Mouse (Mus musculus): ENCODE results near the gene Nsdhl. TPM values are rescaled to one million over a fixed set of nuclear protein-coding genes. Genes with fewer than 3 reads are reported as not detected.

The Nsdhl gene
- polyA plus RNA-seq, 1 experiment from 2014 or later = 16.2 TPM

GRCm38 (mm10) chrX:73005678-73006077 is 87.3 kb downstream of the Nsdhl start:
- H3K27ac ChIP-seq (replicated peaks) = no peak overlapping the region
- no peak for ATAC-seq (ENCODE audit: extremely low read depth, insufficient number of reproducible peaks, low FRiP score, low TSS enrichment)
- peaks cover 2% of the 10 kb centered on the region for H3K27me3 ChIP-seq (replicated peaks)
- no peaks in the 10 kb centered on the region for H3K9me3 ChIP-seq
- H3K4me3 ChIP-seq = no peak overlapping the region
- no peaks in the 10 kb centered on the region for H3K36me3 ChIP-seq
- 47% methylated on average over 4 of the region's 4 CpGs for WGBS
- no peak overlapping the region for H3K4me2 ChIP-seq
- no peak overlapping the region for H3K9ac ChIP-seq
- H3K4me1 ChIP-seq = no peaks in the 10 kb centered on the region

GRCm38 (mm10) chrX:73007597-73008479 is 89.5 kb downstream of the Nsdhl start:
- 11% methylated on average over 23 of the region's 27 CpGs for WGBS

More at GRCm38 (mm10) chrX:73007597-73008479, 89.5 kb downstream of the Nsdhl start:
- H3K27me3 ChIP-seq (replicated peaks) = peaks cover 2% of the 10 kb centered on the region; the same call in 1 of the 2 replicates
- no peaks in the 10 kb centered on the region for H3K4me1 ChIP-seq
- H3K9me3 ChIP-seq = no peaks in the 10 kb centered on the region
- no peaks in the 10 kb centered on the region for H3K36me3 ChIP-seq
- peak overlapping the region; percentile 61 for H3K9ac ChIP-seq
- H3K27ac ChIP-seq (replicated peaks) = peak overlapping the region; percentile 67
- peak overlapping the region; percentile 49 for H3K4me3 ChIP-seq
- ATAC-seq (ENCODE audit: extremely low read depth, insufficient number of reproducible peaks, low FRiP score, low TSS enrichment) = peak; percentile 95
- peak overlapping the region; percentile 64 for H3K4me2 ChIP-seq

MicroRNAs within 50 kb of the gene (microRNA counts, 519-probe panel; counts per million panel counts)
- 209 counts per million, percentile 61 among the panel's probes with 10 or more counts for microRNA mmu-miR-2137

Small RNA genes lying within 50 kb of the gene (microRNA-seq; reads per million reads assigned to microRNA genes)
- 0.82 reads per million for gene Mir2137

Other genes with a start within 250 kb of the Nsdhl start
- 0.04 and 0.08 TPM in 2 replicates for gene Gabrq, start 93.4 kb upstream of the Nsdhl start, polyA plus RNA-seq (2015; fragmentation: Nextera tagmentation; extraction: Ambion mirVana)
- 48.3 and 52.2 TPM in 2 replicates for gene Cetn2, start 146 bp upstream of the Nsdhl start, polyA plus RNA-seq (2015; fragmentation: Nextera tagmentation; extraction: Ambion mirVana)
- 3.8 and 4.3 TPM in 2 replicates for gene Zfp185, start 68.8 kb downstream of the Nsdhl start, polyA plus RNA-seq (2015; fragmentation: Nextera tagmentation; extraction: Ambion mirVana)
- 0.16 TPM in 1 of 2 replicates, not detected in the other for gene Pnma5, start 118.5 kb downstream of the Nsdhl start, polyA plus RNA-seq (2015; fragmentation: Nextera tagmentation; extraction: Ambion mirVana)
- not detected in 2 replicates for gene Pnma3, start 146.2 kb downstream of the Nsdhl start, polyA plus RNA-seq (2015; fragmentation: Nextera tagmentation; extraction: Ambion mirVana)
- gene Xlr4a, start 163.9 kb downstream of the Nsdhl start, polyA plus RNA-seq (2015; fragmentation: Nextera tagmentation; extraction: Ambion mirVana) = 0.44 and 0.78 TPM in 2 replicates
- 1.2 and 1.4 TPM in 2 replicates for gene Xlr3a, start 178.5 kb downstream of the Nsdhl start, polyA plus RNA-seq (2015; fragmentation: Nextera tagmentation; extraction: Ambion mirVana)
- gene Gm14685, start 198.5 kb downstream of the Nsdhl start, polyA plus RNA-seq (2015; fragmentation: Nextera tagmentation; extraction: Ambion mirVana) = not detected in 2 replicates
- not detected in 2 replicates for gene Xlr5b, start 230.2 kb downstream of the Nsdhl start, polyA plus RNA-seq (2015; fragmentation: Nextera tagmentation; extraction: Ambion mirVana)
- gene DXBay18, start 230.9 kb downstream of the Nsdhl start, polyA plus RNA-seq (2015; fragmentation: Nextera tagmentation; extraction: Ambion mirVana) = not detected in 2 replicates

Data from heart, embryonic 13.5 days (tissue).